Mouse (Mus musculus): ENCODE results near the gene Nup107.

DNA sequence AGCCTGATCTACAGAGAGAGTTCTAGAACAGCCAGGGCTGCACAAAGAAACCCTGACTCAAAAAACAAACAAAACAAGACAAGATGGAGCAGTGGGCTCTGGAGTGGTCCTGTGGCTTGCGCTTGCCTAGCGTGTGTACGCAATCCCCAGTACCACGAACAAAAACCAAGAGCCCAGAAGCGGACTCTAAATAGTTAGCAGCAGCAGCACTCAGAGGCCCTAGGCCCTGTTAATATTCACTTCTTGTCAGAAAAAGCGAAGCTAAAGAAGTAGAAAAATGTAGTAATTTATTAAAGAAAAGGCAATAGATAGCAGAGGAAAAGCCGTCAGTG lies 37.9 kb downstream of the Nup107 start:
- no peak for TF ChIP-seq POLR2A (IDR thresholded peaks at IDR 0.05; ENCODE audit: borderline replicate concordance, control insufficient read depth, low read depth, low read length)
- no peak for TF ChIP-seq CTCF (IDR thresholded peaks at IDR 0.05; ENCODE audit: control insufficient read depth, insufficient read depth, low read length)
